Mouse (Mus musculus): ENCODE measurements at regions not wholly inside any gene's neighbourhood (a gene's known extent, or its start where the extent isn't known, plus 50 kb on each side); places are given as distances from the start of the nearest gene placed in this dataset.

DNA sequence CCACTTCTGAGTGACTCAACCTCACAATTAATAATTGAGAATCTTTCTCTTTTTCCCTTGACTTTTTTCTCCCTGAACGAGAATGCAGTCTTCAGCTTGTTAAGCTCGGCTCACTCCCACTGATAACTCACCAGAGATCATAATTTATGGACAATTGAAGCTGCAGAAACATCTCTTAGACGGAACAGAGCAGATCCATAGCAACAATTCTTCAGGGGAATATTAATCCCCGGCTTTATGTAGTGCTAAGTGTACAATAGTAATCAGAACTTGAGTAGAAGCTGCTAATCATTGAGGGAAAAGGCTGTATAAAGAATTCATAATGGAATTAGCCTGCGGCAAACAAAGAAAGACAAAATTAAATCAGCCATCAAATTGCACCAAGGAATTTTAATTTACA lies 395.0 kb upstream of the Spred2 start:
- TF ChIP-seq CTCF (IDR thresholded peaks at IDR 0.05) (no peak), EP300 (IDR thresholded peaks at IDR 0.05) (no peak)
